Mouse (Mus musculus): ENCODE data around the gene Dennd6b. TPM values are rescaled to one million over a fixed set of nuclear protein-coding genes. Genes with fewer than 3 reads are reported as not detected.
A peak's percentile ranks its signal among the peaks of the same experiment; 100 is the strongest.

Dennd6b gene
- polyA plus RNA-seq, 1 experiment from 2014 or later = 14.8 TPM

DNA sequence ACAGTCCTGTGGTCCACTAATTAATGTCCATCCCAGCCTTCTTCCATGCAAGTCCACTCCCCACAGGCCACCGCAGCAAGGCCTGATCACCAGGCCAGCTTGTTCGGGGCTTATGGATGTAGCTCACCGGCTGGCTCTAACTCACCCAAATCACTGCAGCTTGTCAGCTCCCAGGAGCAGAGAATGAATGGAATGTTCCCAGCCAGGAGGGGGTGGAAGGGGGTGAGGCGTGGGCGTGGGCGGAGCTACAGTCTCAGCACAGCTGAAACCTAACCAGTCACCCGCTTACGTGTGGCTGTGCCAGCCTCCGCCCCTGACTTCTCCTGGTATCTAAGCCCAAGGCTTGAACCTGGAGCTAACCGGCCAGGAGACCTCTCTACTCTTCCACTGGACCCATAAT, 26.9 kb downstream of the Dennd6b start:
- peak; percentile 80 for ATAC-seq (ENCODE audit: insufficient number of reproducible peaks, insufficient read depth, low FRiP score, low read depth)
- WGBS = 3% methylated on average over 10 of the region's 10 CpGs
- Histone ChIP-seq H3K4me2 (ENCODE audit: low read length) (peak overlapping the region; percentile 58), H3K27ac (replicated peaks in 1 of 2; ENCODE audit: control insufficient read depth in 1 of 2, insufficient read depth in 1 of 2, low read depth in 2 of 2, low read length in 2 of 2) (peak overlapping the region; percentile 85 to 93), H3K4me3 (ENCODE audit: control insufficient read depth in 1 of 2, insufficient read depth in 1 of 2, low read depth in 1 of 2, low read length in 2 of 2) (peak overlapping the region; percentile 11 to 15; a peak in 3 of 4 replicates), H3K9me3 (ENCODE audit: control insufficient read depth, low read length) (no peaks in the 10 kb centered on the region), H3K27me3 (ENCODE audit: control insufficient read depth, insufficient read depth, low read length) (no peaks in the 10 kb centered on the region), H3K4me1 (ENCODE audit: control insufficient read depth in 2 of 2, insufficient read depth in 2 of 2, low read length in 2 of 2) (peaks cover 31 to 50% of the 10 kb centered on the region in 2 experiments), H3K9ac (ENCODE audit: low read length) (peak overlapping the region; percentile 59), H3K36me3 (ENCODE audit: control insufficient read depth, insufficient read depth, low read length) (peaks cover 50% of the 10 kb centered on the region)

DNA sequence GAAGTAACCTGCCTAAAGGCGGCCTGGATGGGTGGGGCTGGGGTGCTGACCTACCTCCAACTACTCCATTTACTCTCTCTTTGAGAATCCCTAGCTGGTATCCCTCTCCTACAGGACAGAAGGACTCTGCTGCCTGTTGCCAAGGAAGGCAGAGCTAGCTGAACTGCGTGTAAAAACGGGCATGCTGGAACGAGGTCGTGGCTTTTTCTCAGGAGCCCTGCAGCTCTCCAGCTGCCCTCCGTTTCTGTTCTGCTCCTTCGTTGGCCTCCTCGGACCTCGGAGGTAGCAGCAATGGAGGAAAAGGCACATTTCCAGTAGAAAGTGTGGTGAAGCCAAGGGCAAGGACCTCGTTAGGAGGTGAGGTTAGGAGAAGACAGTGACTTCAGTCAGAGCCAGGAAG, 27.4 kb downstream of the Dennd6b start:
- WGBS = 35% methylated on average over 10 of the region's 10 CpGs
- H3K27ac ChIP-seq (replicated peaks in 1 of 2; ENCODE audit: control insufficient read depth in 1 of 2, insufficient read depth in 1 of 2, low read depth in 2 of 2, low read length in 2 of 2) = peak overlapping the region; percentile 85 to 93
- peak overlapping the region; percentile 11 to 15; a peak in 3 of 4 replicates for H3K4me3 ChIP-seq (ENCODE audit: control insufficient read depth in 1 of 2, insufficient read depth in 1 of 2, low read depth in 1 of 2, low read length in 2 of 2)
- H3K36me3 ChIP-seq (ENCODE audit: control insufficient read depth, insufficient read depth, low read length) = peaks cover 55% of the 10 kb centered on the region
- H3K4me2 ChIP-seq (ENCODE audit: low read length) = peak overlapping the region; percentile 58
- H3K9me3 ChIP-seq (ENCODE audit: control insufficient read depth, low read length) = no peaks in the 10 kb centered on the region
- no peaks in the 10 kb centered on the region for H3K27me3 ChIP-seq (ENCODE audit: control insufficient read depth, insufficient read depth, low read length)
- H3K4me1 ChIP-seq (ENCODE audit: control insufficient read depth in 2 of 2, insufficient read depth in 2 of 2, low read length in 2 of 2) = peaks cover 26 to 44% of the 10 kb centered on the region in 2 experiments
- no peak for ATAC-seq (ENCODE audit: insufficient number of reproducible peaks, insufficient read depth, low FRiP score, low read depth)
- H3K9ac ChIP-seq (ENCODE audit: low read length) = peak overlapping the region; percentile 59

DNA sequence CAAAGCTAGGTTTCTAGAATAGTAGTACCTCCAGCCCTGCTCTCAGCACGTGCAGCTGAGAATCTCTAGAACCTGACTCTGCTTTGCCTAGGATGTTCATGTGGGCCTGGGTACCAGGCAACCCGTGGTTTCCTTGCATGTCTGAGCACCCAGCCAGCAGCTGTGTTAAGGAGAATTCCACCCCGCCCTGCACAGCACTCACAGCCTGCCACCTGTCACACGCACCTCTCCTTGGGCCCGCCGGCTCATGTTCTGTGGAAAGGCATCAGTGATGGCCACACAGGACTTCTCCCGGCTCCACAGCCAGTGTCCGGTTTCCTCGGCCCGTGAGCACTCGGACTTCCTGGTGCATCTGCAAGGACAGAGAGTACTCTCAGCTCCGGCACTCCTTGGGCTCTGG, 30.8 kb downstream of the Dennd6b start:
- no peaks in the 10 kb centered on the region for H3K9me3 ChIP-seq (ENCODE audit: control insufficient read depth, low read length)
- H3K4me3 ChIP-seq (ENCODE audit: control insufficient read depth in 1 of 2, insufficient read depth in 1 of 2, low read depth in 1 of 2, low read length in 2 of 2) = no peak overlapping the region
- no peak for ATAC-seq (ENCODE audit: insufficient number of reproducible peaks, insufficient read depth, low FRiP score, low read depth)
- no peak overlapping the region for H3K4me2 ChIP-seq (ENCODE audit: low read length)
- H3K36me3 ChIP-seq (ENCODE audit: control insufficient read depth, insufficient read depth, low read length) = peaks cover 90% of the 10 kb centered on the region
- no peak overlapping the region for H3K9ac ChIP-seq (ENCODE audit: low read length)
- 92% methylated on average over 12 of the region's 12 CpGs for WGBS
- H3K27ac ChIP-seq (replicated peaks in 1 of 2; ENCODE audit: control insufficient read depth in 1 of 2, insufficient read depth in 1 of 2, low read depth in 2 of 2, low read length in 2 of 2) = no peak overlapping the region
- H3K4me1 ChIP-seq (ENCODE audit: control insufficient read depth in 2 of 2, insufficient read depth in 2 of 2, low read length in 2 of 2) = peaks cover 16 to 23% of the 10 kb centered on the region in 2 experiments
- no peaks in the 10 kb centered on the region for H3K27me3 ChIP-seq (ENCODE audit: control insufficient read depth, insufficient read depth, low read length)

DNA sequence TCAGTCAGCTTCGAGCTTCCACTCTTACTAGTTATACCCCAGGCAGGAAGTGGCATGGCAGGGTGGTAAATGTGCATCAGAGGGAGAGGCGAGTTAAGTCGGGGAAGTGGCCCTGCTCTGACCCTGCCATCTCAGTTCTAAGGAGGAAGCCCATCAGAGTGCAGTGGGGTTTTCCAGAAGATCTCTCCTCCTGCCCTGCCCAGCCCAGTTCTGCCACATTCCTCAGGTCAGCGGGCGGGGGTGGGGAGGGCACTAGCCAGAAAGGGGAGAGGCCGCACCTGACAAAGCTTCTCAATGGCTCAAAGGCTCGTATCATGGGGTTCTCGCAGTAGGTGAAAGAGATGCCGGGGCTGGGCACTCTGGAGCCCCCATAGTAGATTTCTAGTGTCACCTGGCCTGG, 34.9 kb downstream of the Dennd6b start:
- Histone ChIP-seq H3K27me3 (ENCODE audit: control insufficient read depth, insufficient read depth, low read length) (no peaks in the 10 kb centered on the region), H3K4me2 (ENCODE audit: low read length) (no peak overlapping the region), H3K4me1 (ENCODE audit: control insufficient read depth in 2 of 2, insufficient read depth in 2 of 2, low read length in 2 of 2) (no peaks in the 10 kb centered on the region), H3K9ac (ENCODE audit: low read length) (no peak overlapping the region), H3K36me3 (ENCODE audit: control insufficient read depth, insufficient read depth, low read length) (peaks cover 100% of the 10 kb centered on the region), H3K4me3 (ENCODE audit: control insufficient read depth in 1 of 2, insufficient read depth in 1 of 2, low read depth in 1 of 2, low read length in 2 of 2) (no peak overlapping the region), H3K9me3 (ENCODE audit: control insufficient read depth, low read length) (no peaks in the 10 kb centered on the region), H3K27ac (replicated peaks in 1 of 2; ENCODE audit: control insufficient read depth in 1 of 2, insufficient read depth in 1 of 2, low read depth in 2 of 2, low read length in 2 of 2) (no peak overlapping the region)
- WGBS = 86% methylated on average over 9 of the region's 9 CpGs
- no peak for ATAC-seq (ENCODE audit: insufficient number of reproducible peaks, insufficient read depth, low FRiP score, low read depth)

DNA sequence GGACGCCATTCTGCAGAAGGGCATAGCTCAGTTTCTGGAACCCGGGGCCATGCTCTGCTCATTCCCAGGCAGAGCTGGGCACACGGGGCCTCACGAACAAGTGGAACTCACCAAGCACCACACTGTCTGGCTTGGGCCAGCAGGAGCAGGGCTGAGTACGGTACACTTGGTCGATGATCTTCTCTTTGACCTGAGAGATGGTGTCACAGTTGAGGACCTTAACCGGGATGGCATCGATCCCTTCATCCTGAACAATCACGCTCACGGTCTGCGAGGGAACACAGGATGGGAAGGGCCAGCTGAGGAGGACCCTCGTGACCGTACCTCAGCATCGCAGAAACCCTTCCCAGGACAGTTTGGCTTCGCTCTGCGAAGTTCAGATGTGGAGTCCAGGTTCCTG, 37.8 kb downstream of the Dennd6b start:
- Histone ChIP-seq H3K27me3 (ENCODE audit: control insufficient read depth, insufficient read depth, low read length) (no peaks in the 10 kb centered on the region), H3K9me3 (ENCODE audit: control insufficient read depth, low read length) (no peaks in the 10 kb centered on the region), H3K36me3 (ENCODE audit: control insufficient read depth, insufficient read depth, low read length) (peaks cover 100% of the 10 kb centered on the region), H3K4me3 (ENCODE audit: control insufficient read depth in 1 of 2, insufficient read depth in 1 of 2, low read depth in 1 of 2, low read length in 2 of 2) (no peak overlapping the region), H3K4me1 (ENCODE audit: control insufficient read depth in 2 of 2, insufficient read depth in 2 of 2, low read length in 2 of 2) (no peaks in the 10 kb centered on the region), H3K4me2 (ENCODE audit: low read length) (no peak overlapping the region), H3K27ac (replicated peaks in 1 of 2; ENCODE audit: control insufficient read depth in 1 of 2, insufficient read depth in 1 of 2, low read depth in 2 of 2, low read length in 2 of 2) (no peak overlapping the region), H3K9ac (ENCODE audit: low read length) (no peak overlapping the region)
- 90% methylated on average over 16 of the region's 16 CpGs for WGBS
- no peak for ATAC-seq (ENCODE audit: insufficient number of reproducible peaks, insufficient read depth, low FRiP score, low read depth)

DNA sequence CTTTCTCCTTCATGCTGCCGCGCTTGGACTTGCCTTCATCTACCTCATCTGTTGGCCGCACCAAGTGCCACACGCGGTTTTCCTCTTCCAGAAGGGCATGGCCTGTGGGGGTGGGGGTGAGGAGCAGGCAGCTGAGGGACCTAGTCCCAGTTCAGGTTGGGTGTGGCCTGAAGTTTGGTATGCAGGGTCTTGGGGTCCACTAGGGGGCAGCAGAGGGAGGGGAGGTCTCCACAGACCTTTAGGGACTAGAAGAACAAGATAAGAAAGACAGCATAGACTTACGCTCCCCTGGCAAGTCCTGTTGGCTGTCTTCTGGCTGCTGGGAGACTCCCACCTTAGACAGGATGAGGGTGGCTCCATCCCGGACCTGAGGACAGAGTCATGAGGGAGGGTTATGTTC, 38.3 kb downstream of the Dennd6b start:
- no peaks in the 10 kb centered on the region for H3K27me3 ChIP-seq (ENCODE audit: control insufficient read depth, insufficient read depth, low read length)
- no peak overlapping the region for H3K9ac ChIP-seq (ENCODE audit: low read length)
- no peak overlapping the region for H3K27ac ChIP-seq (replicated peaks in 1 of 2; ENCODE audit: control insufficient read depth in 1 of 2, insufficient read depth in 1 of 2, low read depth in 2 of 2, low read length in 2 of 2)
- H3K4me2 ChIP-seq (ENCODE audit: low read length) = no peak overlapping the region
- peaks cover 97% of the 10 kb centered on the region for H3K36me3 ChIP-seq (ENCODE audit: control insufficient read depth, insufficient read depth, low read length)
- no peak for ATAC-seq (ENCODE audit: insufficient number of reproducible peaks, insufficient read depth, low FRiP score, low read depth)
- 56% methylated on average over 7 of the region's 7 CpGs for WGBS
- H3K9me3 ChIP-seq (ENCODE audit: control insufficient read depth, low read length) = no peaks in the 10 kb centered on the region
- no peaks in the 10 kb centered on the region for H3K4me1 ChIP-seq (ENCODE audit: control insufficient read depth in 2 of 2, insufficient read depth in 2 of 2, low read length in 2 of 2)
- no peak overlapping the region for H3K4me3 ChIP-seq (ENCODE audit: control insufficient read depth in 1 of 2, insufficient read depth in 1 of 2, low read depth in 1 of 2, low read length in 2 of 2)

DNA sequence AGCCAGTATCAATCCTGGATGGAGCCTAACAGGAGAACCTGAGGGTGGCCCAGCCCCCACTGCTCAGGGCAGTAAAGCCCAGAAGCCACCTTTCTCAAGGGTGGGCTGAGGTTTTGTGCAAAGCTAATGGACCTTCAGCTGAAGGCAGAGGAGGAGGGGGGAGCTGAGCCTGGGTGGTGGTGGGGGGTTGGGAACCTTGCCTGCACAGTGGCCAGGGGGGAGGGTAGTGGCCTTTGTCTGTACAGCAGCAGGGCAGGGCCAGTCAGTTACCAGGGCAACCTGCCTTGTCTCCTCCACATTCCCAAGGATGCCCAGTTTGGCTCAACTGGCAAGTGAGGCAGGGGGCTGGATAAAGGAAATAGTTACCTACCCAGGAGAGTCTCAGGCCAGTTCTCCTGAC, 44.0 kb downstream of the Dennd6b start:
- Histone ChIP-seq H3K4me1 (ENCODE audit: control insufficient read depth in 2 of 2, insufficient read depth in 2 of 2, low read length in 2 of 2) (peaks cover 4 to 10% of the 10 kb centered on the region in 2 experiments), H3K36me3 (ENCODE audit: control insufficient read depth, insufficient read depth, low read length) (peaks cover 41% of the 10 kb centered on the region), H3K9me3 (ENCODE audit: control insufficient read depth, low read length) (no peaks in the 10 kb centered on the region), H3K27me3 (ENCODE audit: control insufficient read depth, insufficient read depth, low read length) (peaks cover 25% of the 10 kb centered on the region), H3K9ac (ENCODE audit: low read length) (no peak overlapping the region), H3K4me2 (ENCODE audit: low read length) (no peak overlapping the region), H3K27ac (replicated peaks in 1 of 2; ENCODE audit: control insufficient read depth in 1 of 2, insufficient read depth in 1 of 2, low read depth in 2 of 2, low read length in 2 of 2) (no peak overlapping the region), H3K4me3 (ENCODE audit: control insufficient read depth in 1 of 2, insufficient read depth in 1 of 2, low read depth in 1 of 2, low read length in 2 of 2) (no peak overlapping the region)
- ATAC-seq (ENCODE audit: insufficient number of reproducible peaks, insufficient read depth, low FRiP score, low read depth) = no peak

DNA sequence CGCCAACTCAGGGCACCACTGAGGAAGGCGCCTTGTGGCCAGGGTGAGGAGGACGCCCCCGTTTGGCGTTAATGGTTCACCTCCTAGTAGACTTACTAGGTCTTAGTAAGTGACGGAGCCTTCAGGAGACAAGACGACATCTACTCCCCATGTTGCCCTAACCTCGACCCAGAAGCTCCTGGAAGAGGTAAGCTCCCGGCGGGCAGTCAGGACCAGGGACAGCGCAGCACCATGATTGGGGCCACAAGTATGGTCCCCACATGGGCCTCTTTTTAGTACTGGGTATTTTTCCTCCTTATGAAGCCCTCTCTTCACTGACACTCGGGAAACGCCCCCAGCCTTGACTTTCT, 46.3 kb downstream of the Dennd6b start:
- peak overlapping the region; percentile 96 for H3K4me2 ChIP-seq (ENCODE audit: low read length)
- peak overlapping the region; percentile 14 to 70; a peak in 3 of 4 replicates for H3K4me3 ChIP-seq (ENCODE audit: control insufficient read depth in 1 of 2, insufficient read depth in 1 of 2, low read depth in 1 of 2, low read length in 2 of 2)
- no peaks in the 10 kb centered on the region for H3K9me3 ChIP-seq (ENCODE audit: control insufficient read depth, low read length)
- 0 out of 2 replicates have a peak overlapping the region, but pooled peaks have one; percentile 76 for H3K9ac ChIP-seq (ENCODE audit: low read length)
- no peak overlapping the region for H3K27ac ChIP-seq (replicated peaks in 1 of 2; ENCODE audit: control insufficient read depth in 1 of 2, insufficient read depth in 1 of 2, low read depth in 2 of 2, low read length in 2 of 2)
- peaks cover 18% of the 10 kb centered on the region for H3K36me3 ChIP-seq (ENCODE audit: control insufficient read depth, insufficient read depth, low read length)
- WGBS = 1% methylated on average over 13 of the region's 13 CpGs
- H3K27me3 ChIP-seq (ENCODE audit: control insufficient read depth, insufficient read depth, low read length) = peaks cover 47% of the 10 kb centered on the region
- H3K4me1 ChIP-seq (ENCODE audit: control insufficient read depth in 2 of 2, insufficient read depth in 2 of 2, low read length in 2 of 2) = peaks cover 9 to 19% of the 10 kb centered on the region in 2 experiments
- no peak for ATAC-seq (ENCODE audit: insufficient number of reproducible peaks, insufficient read depth, low FRiP score, low read depth)
